Mouse (Mus musculus) cerebellum, adult 2 months (tissue): ENCODE results near the gene Stat5b. TPM values are rescaled to one million over a fixed set of nuclear protein-coding genes. Genes with fewer than 3 reads are reported as not detected.

Experiments
- DNase-seq, 2 experiments: peaks; one replicate each; pipeline ENCODE4 v3.0.0; 2021
- H3K27ac ChIP-seq: fragments of 200-500 bp; 2 replicates; pipeline ENCODE4 v1.5.1; 2012; ENCODE audit warnings: low read length, control low read depth, inconsistent platforms; ENCODE audit not compliant: insufficient read depth
- H3K27me3 ChIP-seq: fragments of 200-500 bp; 2 replicates; pipeline ENCODE4 v1.6.1; 2012; ENCODE audit warnings: inconsistent platforms, mild to moderate bottlenecking, low read length, moderate library complexity; ENCODE audit not compliant: control insufficient read depth, insufficient read depth
- H3K4me1 ChIP-seq: fragments of 200-500 bp; 2 replicates; pipeline ENCODE4 v1.6.1; 2011; ENCODE audit warnings: low read length; ENCODE audit not compliant: control insufficient read depth, insufficient read depth
- H3K4me3 ChIP-seq: fragments of 200-500 bp; replicated peaks from 2 replicates; pipeline ENCODE3; 2011; ENCODE audit warnings: mild to moderate bottlenecking, low read depth, low read length, control low read depth; ENCODE audit not compliant: insufficient read depth
- CTCF ChIP-seq: fragments of 200-500 bp; IDR thresholded peaks from 2 replicates; pipeline ENCODE4 v1.5.1; 2011; ENCODE audit warnings: low read depth, mild to moderate bottlenecking, control low read depth, low read length, moderate library complexity, borderline replicate concordance; ENCODE audit not compliant: insufficient read depth
- POLR2A ChIP-seq: fragments of 200-500 bp; IDR thresholded peaks from 2 replicates; pipeline ENCODE4 v1.6.1; 2011; ENCODE audit warnings: low read length, control low read depth, borderline replicate concordance; ENCODE audit not compliant: insufficient read depth
- WGBS: fragments of 180-500 bp; shearing (Covaris S2); methylation state at CpG from one replicate; pipeline ENCODE4 v1.1.7; 2018; 5-methylcytosine and 5-hydroxymethylcytosine counted together
- polyA plus RNA-seq: library from polyadenylated mRNA; depleted of rRNA; stranded (reverse); fragments of >200 nt; gene quantifications from 2 replicates; pipeline ENCODE4 v1.2.3, GENCODE M21; 2012

Stat5b gene
- polyA plus RNA-seq, 1 experiment, result 33.6 TPM

GRCm38 (mm10) chr11:100829691-100830090, 20.8 kb downstream of the Stat5b start:
- WGBS, result 38% methylated on average over 12 of the region's 12 CpGs
- peak in 1 of 2 experiments; percentile 37 for DNase-seq
- Histone ChIP-seq H3K27me3 (no peaks in the 10 kb centered on the region), H3K27ac (no peak overlapping the region), H3K4me1 (peaks cover 21% of the 10 kb centered on the region), H3K4me3 (no peak overlapping the region)
- TF ChIP-seq CTCF (no peak), POLR2A (no peak)

- DNase-seq, result peak; percentile 58 to 60
- 7% methylated on average over 10 of the region's 10 CpGs for WGBS
- Histone ChIP-seq H3K27me3 (no peaks in the 10 kb centered on the region), H3K4me1 (peaks cover 26% of the 10 kb centered on the region), H3K27ac (peak overlapping the region; percentile 19), H3K4me3 (peak overlapping the region; percentile 19)
- TF ChIP-seq POLR2A (no peak), CTCF (0 out of 2 replicates have a peak, but pooled peaks have one; percentile 14)
These were observed 21.8 kb downstream of the Stat5b start for GRCm38 (mm10) chr11:100828676-100829151.

- Histone ChIP-seq H3K27me3 (no peaks in the 10 kb centered on the region), H3K4me1 (peaks cover 34% of the 10 kb centered on the region), H3K4me3 (no peak overlapping the region), H3K27ac (no peak overlapping the region)
- TF ChIP-seq POLR2A (no peak), CTCF (no peak)
- 32% methylated on average over 13 of the region's 13 CpGs for WGBS
- peak; percentile 40 to 69 for DNase-seq
These were observed 24.2 kb downstream of the Stat5b start for GRCm38 (mm10) chr11:100826161-100826866.

- no peak for DNase-seq
- TF ChIP-seq POLR2A (no peak), CTCF (no peak)
- no peak overlapping the region for H3K4me3 ChIP-seq
- 91% methylated on average over 9 of the region's 9 CpGs for WGBS
- peaks cover 34% of the 10 kb centered on the region for H3K4me1 ChIP-seq
- H3K27me3 ChIP-seq, result no peaks in the 10 kb centered on the region
- no peak overlapping the region for H3K27ac ChIP-seq
These were observed 25.1 kb downstream of the Stat5b start for GRCm38 (mm10) chr11:100825451-100825850.

GRCm38 (mm10) chr11:100824496-100824895, 26.0 kb downstream of the Stat5b start:
- no peak for TF ChIP-seq CTCF
- no peak for TF ChIP-seq POLR2A
- H3K4me3 ChIP-seq, result no peak overlapping the region
- peaks cover 36% of the 10 kb centered on the region for H3K4me1 ChIP-seq
- H3K27ac ChIP-seq, result no peak overlapping the region
- no peak for DNase-seq
- 90% methylated on average over 7 of the region's 7 CpGs for WGBS
- no peaks in the 10 kb centered on the region for H3K27me3 ChIP-seq

GRCm38 (mm10) chr11:100823543-100824313, 26.8 kb downstream of the Stat5b start:
- peaks cover 34% of the 10 kb centered on the region for H3K4me1 ChIP-seq
- 74% methylated on average over 8 of the region's 8 CpGs for WGBS
- no peak for DNase-seq

GRCm38 (mm10) chr11:100822365-100822764, 28.2 kb downstream of the Stat5b start:
- Histone ChIP-seq H3K27me3 (no peaks in the 10 kb centered on the region), H3K27ac (no peak overlapping the region), H3K4me1 (peaks cover 41% of the 10 kb centered on the region), H3K4me3 (no peak overlapping the region)
- DNase-seq, result peak; percentile 52 to 54
- TF ChIP-seq POLR2A, result no peak
- TF ChIP-seq CTCF, result no peak
- 53% methylated on average over 12 of the region's 12 CpGs for whole genome bisulfite sequencing

More at GRCm38 (mm10) chr11:100823543-100824313, 26.8 kb downstream of the Stat5b start:
- Histone ChIP-seq H3K27ac (no peak overlapping the region), H3K4me3 (no peak overlapping the region), H3K27me3 (no peaks in the 10 kb centered on the region)
- no peak for TF ChIP-seq CTCF
- TF ChIP-seq POLR2A, result no peak

- Histone ChIP-seq H3K27me3 (no peaks in the 10 kb centered on the region), H3K4me3 (peak overlapping the region; percentile 18), H3K4me1 (peaks cover 44% of the 10 kb centered on the region), H3K27ac (no peak overlapping the region)
- 89% methylated on average over 13 of the region's 13 CpGs for WGBS
- no peak for DNase-seq
- no peak for TF ChIP-seq POLR2A
- TF ChIP-seq CTCF, result no peak
These were observed 28.8 kb downstream of the Stat5b start for GRCm38 (mm10) chr11:100821605-100822220.
